Mouse (Mus musculus) right cerebral cortex, postnatal 10 days (tissue): ENCODE measurements around the gene Hsdl2.
"Not testable (repeated sequence)": the region's sequence is repeated elsewhere in the genome, so short reads cannot be mapped to it uniquely, and the experiment has no call there.

ENCODE experiments used
- DNase-seq, 2 experiments: peaks; one replicate each; pipeline ENCODE4 v3.0.0; 2021; ENCODE audit warnings: low spot score in 2 of 2

Hsdl2 gene

DNA sequence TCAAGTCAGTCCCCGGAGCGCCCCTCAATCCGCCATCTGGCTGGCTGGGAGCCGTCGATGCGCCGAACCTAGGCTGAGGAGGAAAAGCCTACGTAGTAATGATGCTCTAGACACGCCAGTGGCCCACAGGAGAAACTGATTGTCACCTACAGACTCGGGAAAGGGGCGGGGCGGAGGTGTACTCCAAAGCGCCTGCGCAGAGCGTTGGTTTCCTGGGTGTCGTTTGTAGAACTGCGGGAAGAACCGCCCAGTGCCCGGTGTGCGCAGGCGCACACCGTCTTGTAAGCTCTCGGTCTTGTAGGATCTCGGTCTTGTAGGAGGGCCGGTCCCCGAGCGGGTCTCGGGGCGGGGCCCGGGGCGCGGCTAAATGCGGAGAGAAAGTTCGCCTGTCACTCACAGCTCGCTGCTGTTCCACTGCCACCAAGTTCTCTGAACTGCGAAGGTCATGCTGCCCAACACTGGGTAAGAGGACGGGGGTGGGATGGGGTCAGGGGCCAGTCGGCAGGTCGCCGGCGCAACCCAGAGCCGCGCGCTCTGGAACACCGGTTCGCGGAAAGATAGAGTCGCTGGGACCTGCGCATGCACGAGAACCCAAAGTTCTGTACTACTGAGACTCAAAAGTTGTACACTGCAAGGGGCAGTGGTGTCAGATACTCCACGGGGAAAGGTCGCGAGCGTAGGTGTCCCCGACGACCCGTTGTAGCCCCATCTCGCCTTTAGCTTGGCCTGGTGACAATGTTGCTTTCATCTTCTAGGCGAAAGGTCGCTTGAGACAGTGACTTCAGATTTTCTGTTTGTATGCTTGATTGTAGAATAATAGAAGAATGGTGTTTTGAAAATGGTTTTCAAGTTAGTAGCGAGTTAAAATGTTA lies at the start of gene Hsdl2:
TSS of gene Hsdl2 (plus strand) at position 250 of the 872 bp plus-strand sequence.
- DNase-seq = peak; percentile 99

DNA sequence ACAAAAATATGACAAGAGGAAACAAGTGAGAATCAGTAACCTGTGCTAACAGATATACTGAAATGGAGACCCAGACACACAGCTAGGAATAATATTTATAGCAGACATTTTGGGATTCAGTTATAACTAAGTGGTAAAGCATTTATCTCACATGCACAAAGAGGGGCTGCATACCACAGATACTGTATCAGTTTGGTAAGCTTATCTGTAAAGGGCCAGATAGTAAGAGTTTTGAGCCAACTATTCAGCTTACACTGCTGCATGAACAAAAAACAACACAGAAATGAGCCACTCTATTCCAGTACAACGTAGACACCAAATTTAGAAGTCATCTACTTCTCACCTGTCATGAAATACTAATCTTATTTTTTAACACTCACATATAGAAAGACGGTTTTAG lies 48.1 kb upstream of the Hsdl2 start:
- no peak for DNase-seq

DNA sequence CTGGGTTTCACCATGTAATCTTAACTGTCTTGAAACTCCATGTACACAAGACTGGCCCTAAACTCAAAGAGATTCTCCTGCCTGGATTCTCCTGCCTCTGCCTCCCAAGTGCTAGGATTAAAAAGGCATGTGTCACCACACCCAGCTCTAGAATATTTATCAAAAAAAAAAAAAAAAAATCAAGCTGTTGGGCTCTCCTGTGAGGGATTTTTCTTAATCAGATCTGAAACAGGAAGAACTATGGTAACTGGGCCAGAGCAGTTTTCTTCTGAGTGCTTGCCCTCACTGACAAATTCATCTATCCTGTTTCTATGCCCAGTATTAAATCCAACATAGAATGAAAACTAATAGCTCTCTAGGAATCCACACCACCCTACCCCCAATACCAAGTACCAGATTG lies 45.7 kb upstream of the Hsdl2 start:
- DNase-seq = no peak

DNA sequence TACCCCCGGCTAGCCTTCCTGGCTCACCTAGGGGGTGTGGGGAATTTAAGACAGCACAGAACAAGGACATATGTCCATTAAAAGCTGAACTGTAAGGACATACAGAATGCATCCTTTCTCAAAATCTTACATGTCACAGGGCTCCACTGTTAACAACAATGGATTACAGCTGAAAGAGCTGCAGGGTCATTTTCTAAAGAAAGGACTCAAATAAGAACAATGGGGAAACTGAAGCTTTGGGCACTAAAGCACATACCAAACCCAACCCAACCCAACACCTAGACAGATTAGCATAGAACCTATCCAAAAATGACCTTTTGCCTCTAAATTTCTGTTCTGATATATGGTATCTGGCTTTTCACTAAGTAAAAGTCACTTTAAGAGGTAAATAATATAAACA lies 45.1 kb upstream of the Hsdl2 start:
- no peak for DNase-seq

DNA sequence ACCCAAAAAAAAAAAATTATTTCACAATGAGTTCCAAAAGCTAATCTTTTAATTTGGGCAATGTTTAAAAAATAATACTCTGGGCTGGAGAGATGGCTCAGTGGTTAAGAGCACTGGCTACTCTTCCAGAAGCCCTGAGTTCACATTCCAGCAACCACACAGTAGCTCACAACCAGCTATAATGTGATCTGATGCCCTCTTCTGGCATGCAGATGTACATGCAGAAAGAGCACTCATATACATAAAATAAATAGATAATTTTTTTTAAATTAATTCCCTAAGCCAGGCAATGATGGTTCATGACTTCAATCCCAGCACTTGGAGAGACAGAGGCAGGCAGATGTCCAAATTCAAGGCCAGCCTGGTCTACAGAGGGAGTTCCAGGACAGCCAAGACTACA lies 38.4 kb upstream of the Hsdl2 start:
- DNase-seq = no peak

DNA sequence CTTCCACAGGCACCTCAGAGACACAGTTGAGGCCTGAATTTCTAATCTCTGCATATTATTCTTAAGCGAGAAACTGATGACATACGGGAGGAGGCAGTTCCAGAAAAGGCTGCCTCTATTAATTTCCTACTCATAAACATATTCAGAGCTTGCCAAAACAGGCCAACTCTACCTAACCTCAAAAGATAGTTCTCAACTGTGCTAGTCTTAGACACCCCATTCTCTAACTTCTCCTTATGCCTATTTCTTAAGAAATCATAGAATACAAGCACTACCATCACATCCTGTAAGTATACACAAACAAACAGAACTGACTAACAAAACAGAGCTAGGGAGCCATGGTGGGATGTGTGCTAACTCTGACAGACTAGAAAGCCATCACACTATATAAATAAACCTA lies 36.7 kb upstream of the Hsdl2 start:
- no peak for DNase-seq

DNA sequence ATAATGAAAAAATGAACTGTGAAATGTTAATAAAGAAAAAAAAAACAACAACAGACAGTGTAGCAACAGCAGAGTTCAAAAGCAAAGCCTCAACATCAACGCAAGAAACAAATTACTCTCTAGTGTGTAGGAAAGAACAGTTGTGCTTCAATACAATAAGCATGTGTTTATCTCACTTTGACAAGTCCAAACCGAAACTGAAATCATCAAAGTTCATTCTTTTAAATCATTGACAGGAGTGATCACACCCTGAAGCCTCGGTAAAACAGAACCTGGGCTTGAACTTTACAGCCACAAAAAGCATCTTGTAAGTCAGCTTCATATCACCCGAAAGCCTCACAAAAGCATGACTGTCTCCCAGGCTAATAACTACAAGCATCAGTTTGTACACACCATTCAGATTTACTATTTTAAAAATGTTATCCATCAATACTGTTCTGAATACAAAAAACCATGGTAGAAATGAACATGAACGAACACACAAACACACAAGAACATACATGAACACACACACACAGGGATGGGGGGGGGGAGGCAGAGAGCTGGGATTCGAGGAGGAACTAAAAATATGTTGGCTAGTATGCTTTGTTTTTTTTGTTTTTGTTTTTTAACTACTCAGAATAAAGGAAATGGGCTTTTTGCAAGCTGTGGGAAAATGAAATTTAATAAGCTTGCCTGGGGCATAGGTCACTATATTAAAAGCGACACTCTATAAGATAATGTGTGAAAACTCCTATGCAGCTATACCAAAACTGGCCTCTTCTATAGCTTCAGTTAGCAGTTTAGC lies 34.9 kb upstream of the Hsdl2 start:
- DNase-seq = no peak

DNA sequence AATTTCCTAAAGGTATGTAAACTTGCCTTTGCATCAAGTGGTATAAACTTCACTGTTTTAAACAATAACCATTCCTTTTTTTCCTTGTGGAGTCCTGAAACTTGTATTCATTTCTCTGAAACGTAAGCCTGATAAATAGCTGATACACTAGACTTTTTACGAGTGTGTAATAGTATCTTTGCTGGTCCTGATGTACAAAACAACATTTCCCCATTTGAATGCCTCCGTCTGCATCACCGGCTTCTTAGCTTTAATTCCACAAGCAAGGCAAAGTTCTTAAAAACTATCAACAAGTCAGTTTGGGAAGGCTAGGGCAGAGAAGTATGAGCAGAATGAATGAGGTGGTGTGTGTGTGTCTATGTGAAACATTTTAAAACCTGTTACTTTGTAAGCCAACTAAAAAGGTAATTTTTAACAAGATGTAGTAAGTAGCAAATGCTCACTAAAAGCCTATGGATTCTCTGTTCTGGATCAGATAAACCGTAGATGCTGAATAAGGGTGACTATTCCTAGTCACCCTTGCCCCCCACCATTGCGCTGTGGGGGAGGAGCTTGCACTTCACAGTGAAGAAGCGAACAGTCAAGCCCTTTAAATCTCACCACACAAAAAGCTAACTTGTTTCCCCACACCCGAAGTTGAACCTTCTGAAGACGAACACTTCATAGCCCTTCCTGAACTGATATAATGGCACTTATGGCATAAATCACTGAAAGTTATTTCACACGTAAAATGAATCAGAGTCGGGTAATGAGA lies 34.0 kb upstream of the Hsdl2 start:
- no peak for DNase-seq

DNA sequence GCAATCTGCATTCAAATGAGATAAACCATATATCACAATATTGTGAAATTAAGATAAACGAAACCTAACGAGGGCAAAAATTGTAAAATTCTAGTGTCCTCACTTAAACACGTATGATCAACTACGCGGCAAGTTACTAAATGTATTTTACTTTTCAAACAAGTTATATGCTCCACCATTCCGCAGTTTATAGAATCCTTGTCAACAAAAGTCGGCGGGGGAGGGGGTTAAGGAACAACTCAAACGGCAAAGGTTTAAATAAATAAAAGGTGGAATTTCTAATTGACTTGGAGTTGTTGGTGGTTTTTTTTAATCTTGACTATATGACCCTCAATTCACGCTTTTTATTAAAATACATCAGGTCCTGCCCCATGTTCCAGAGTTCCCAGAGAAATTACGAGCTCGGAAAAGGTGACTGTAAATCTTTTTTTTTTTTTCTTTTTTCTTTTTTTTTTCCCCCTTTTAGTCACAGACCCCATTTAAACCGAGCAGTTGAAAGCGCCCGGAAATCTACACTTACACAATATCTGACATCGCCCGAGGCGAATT lies 33.3 kb upstream of the Hsdl2 start:
- DNase-seq = no peak

DNA sequence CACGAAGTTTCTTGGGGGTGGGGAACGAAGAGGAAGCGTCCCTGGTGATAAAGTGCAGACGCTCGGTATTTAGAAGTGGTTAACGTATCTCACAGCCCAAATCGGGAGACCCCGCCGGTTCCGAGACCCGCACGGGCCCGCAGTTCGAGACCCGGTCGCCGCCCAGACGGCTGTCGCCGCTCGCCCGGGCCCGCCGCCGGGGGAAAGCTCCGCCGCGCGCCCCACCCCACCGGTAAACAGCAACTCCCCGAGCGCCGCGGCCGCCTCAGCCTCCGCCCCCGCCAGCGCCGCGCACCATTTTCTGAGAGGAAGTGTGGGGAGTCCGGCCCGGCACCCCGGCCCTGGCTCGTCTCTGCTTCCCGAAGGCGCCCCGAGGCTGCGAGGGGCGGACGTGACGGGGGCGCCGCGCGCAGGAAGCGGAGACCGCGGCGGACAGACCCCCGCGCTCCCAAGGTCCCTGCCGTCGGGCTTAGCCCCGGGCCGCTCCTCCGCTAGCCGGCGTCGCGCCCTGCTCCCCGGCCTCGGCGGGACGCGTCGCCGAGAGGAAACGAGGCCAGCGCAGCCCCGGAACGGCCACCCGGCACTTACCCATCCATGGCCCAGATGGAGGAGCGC lies 32.7 kb upstream of the Hsdl2 start:
- peak; percentile 68 to 72 for DNase-seq

DNA sequence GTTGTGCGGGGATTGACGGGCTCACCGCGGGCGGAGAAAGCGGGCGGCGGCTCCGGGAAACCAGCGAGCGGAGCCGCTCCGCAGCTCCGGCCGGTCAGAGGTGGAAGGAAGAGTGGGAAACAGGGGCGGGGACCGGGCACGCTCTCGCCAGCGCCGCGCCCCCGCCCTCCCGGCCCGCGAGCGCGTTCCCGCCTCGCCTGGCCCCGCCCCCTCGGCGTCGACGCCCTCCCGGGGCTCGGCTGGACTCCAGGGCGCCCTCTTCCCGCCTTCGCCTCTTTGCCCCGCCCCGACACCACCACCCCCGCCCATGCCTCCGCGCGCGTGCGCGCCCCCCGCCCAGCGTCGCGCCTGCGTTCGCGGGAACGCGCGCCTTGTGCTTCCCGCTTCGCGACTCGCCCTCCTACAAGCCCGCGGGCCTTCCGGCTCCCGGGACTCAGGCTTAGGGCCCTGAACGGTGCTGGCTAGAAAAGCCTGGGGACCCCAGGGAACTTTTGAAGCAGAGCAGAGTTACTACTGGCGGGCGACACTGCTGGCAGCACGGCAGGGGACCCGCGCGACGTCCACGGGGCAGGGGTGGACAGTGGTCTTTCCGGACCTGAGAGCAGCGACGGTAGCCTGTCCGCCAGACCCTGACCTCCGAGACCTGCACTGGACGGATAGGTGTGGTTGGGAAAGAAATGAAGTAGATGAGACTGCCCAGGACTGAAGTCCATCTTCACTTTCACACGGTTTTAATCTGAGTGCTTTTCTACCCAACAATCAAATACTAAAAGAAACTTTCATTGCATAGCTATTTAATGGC lies 32.0 kb upstream of the Hsdl2 start, which contains the start of gene Ptbp3:
TSS of gene Ptbp3 (minus strand) at position 190 of the 802 bp plus-strand sequence.
- DNase-seq = peak; percentile 92 to 94

DNA sequence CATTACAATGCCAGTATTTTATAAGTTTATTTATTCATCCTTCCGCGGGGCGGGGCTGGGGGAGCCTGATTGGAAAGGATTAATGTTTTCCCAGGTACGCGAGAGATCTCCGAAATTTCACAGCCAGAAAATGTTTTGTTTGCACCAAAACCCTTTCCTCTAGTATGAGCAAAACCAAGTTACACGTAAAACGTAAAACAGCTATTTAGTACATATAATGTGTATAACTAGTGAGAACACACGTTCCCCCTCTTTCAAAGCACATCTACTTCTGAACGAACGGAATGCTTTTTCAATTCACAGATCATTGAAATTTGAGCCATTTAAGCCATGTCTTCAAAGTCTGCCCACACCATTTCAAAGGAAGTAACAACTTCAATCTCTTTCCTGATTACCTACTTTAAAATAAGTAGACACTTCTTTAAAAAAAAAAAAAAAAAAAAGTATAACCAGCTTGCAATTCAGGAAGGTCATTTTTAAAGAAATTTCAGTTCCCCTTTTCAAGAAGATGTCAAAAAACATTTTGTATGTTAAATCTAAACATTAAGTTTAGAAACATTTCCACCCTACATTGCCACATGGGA lies 31.3 kb upstream of the Hsdl2 start:
- no peak for DNase-seq

DNA sequence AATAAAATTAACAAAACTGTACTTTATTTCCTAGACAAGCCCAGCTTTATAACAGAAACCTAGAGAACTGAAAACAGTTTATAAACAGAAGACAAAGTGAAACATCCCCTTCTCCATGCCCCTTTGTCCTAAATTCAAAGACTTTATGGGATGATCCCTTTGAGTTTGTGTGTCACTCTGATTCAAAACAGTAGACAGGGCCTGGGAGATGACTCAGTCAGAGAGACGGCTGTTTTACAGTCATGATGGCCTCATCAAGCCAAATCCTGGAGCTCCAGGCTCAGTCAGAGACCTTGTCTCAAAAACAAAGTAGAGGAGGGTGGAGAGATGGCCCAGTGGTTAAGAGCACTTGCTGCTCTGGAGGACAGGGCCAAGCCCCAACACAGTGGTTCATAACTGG lies 29.5 kb upstream of the Hsdl2 start:
- no peak for DNase-seq

DNA sequence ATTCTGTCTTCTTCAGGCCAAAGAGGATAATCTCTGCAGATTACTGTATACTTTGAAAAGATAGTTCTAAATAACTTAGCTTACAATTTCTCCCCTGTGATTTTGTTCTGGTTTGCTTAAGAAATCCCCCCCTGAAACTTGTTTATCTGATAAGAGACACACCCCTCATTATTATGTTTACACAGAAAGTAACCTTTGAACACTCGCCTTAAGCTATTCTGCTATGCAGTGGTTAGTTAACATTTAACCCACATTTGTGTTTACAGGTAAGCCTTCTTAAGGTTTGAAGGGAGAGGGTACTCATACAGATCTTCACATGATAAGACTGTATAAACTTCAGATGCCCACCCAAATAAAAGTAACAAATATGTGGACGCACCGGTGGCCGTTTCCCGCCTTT lies 28.5 kb upstream of the Hsdl2 start:
- no peak for DNase-seq

DNA sequence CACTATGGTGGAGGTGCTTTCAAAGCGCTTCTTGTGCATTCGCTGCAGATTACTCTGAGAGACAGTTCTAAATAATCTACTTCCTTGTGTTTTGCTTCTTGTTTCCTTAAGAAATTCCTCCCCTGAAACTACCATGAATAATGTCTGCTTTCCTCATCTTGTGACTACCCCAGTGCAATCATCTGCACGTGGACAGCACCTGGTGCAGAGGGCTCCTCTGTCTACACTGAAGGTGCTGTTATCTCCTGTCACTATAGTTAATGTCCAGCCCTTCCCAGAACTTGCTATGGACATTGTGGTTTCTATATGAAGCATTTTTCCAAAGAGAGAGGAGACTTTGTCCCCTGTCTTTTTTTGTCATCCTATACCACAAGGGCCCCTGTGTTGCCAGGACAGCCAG lies 27.8 kb upstream of the Hsdl2 start:
- no peak for DNase-seq

DNA sequence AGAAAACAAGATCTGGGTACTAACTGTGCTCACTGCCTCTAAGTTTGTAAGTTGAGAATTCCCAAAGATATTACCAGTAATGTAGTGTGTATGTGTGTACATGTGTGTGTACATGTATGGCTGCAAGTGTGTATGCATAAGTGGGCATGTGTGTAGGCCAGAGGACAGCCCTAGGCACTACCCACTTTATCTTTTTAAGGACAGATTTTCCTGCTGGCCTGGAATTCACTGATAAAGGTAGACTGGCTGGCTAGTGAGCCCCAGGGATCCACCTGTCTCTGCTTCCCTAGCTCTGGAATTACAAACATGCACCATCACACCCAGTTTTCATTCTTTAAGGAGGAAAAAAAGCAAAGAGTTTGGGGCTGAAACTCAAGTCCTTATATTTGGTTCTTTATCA lies 26.2 kb upstream of the Hsdl2 start:
- no peak for DNase-seq

DNA sequence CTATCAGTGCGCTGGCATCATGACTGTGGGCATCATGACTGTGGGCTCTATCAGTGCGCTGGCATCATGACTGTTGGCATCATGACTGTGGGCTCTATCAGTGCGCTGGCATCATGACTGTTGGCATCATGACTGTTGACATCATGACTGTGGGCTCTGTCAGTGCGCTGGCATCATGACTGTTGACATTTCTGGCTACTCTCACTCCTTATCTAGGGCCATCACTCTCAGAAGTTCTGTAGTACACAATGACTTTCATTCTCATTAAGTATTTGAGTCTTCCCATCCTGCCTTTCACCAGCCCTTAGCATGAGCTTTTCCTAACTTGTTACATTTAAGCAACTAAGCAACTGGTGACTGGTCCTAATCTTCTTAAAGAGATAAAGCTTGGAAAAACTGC lies 24.0 kb upstream of the Hsdl2 start:
- DNase-seq = not testable (repeated sequence)

DNA sequence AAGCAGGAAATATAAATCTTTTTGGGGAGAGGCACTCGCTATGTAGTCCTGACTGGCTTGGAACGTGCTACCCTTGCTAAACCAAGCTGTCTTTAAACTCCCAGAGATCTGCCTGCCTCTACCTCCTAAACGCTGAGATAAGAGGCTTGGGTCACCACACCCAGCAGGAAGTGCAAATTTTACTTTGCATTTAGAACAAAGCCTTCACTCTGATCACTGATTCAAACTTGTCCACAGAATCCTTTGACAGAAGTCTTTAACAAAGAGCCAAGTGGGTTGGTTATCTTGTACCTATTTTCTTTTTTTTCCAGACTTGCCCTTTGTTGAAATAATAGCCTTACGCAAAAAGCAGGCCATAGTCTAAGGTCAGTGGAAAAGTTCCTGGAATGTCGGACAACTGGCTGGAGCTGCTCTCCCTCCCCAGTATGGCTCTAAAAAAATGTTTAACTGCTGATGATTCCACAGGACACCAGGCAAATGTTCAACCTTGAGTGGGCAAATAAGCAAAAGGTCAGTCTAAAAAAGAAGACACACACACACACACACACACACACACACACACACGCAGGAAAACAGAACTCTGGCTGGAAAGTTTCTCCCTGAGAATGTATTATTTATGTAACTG lies 23.2 kb upstream of the Hsdl2 start:
- DNase-seq = no peak

DNA sequence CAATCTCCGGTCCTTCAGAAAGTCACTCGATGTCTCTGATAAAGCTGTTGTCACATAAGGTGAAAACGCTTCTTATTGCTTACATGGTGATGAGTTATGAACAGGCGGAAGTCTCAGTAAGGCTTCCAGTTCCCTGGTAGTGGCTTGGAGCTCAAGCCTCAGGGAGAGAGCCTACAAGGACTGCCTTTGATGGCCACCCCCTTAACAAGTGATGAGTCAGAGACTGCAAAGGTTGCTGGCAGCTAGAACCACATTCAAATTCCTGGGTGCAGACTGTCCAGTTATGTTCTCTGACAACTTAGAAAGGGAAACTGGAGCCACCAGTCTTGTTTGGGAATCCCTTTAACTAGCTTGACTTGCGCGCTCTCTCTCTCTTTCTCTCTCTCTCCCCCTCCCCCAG lies 21.2 kb upstream of the Hsdl2 start:
- no peak for DNase-seq

DNA sequence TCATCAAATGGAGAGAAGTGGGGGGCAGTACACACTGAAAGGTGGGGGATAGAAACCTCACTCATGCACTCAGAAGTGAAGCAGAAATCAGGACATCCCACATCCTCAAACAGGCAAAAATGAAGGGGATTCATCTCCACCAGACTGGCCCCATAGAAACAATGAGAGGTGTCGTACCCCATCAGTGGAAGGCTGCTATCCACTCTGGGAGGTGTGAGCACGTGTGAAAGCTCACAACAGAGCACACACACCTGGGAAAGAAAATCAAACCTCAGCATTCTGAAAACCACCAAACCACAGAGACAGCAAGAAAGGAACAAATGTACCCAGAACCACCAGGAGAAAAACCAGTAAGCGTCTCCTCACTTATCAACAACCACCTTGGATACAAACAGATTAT lies 17.2 kb upstream of the Hsdl2 start:
- no peak for DNase-seq
